Mouse (Mus musculus) thymus, adult 2 months (tissue): ENCODE measurements around the gene Rrp9.

Source experiments
- CTCF ChIP-seq: fragments of 200-500 bp; IDR thresholded peaks from 2 replicates; pipeline ENCODE4 v1.5.1; 2012; ENCODE audit warnings: mild to moderate bottlenecking, control low read depth, low read length, moderate library complexity, borderline replicate concordance; ENCODE audit not compliant: control insufficient read depth, poor library complexity, insufficient read depth; ENCODE audit errors: extremely low read depth
- POLR2A ChIP-seq: fragments of 200-500 bp; IDR thresholded peaks from 2 replicates; pipeline ENCODE4 v1.6.1; 2012; ENCODE audit warnings: mild to moderate bottlenecking, low read length, control low read depth, moderate library complexity; ENCODE audit not compliant: control insufficient read depth, poor library complexity, insufficient read depth; ENCODE audit errors: extremely low read depth

DNA sequence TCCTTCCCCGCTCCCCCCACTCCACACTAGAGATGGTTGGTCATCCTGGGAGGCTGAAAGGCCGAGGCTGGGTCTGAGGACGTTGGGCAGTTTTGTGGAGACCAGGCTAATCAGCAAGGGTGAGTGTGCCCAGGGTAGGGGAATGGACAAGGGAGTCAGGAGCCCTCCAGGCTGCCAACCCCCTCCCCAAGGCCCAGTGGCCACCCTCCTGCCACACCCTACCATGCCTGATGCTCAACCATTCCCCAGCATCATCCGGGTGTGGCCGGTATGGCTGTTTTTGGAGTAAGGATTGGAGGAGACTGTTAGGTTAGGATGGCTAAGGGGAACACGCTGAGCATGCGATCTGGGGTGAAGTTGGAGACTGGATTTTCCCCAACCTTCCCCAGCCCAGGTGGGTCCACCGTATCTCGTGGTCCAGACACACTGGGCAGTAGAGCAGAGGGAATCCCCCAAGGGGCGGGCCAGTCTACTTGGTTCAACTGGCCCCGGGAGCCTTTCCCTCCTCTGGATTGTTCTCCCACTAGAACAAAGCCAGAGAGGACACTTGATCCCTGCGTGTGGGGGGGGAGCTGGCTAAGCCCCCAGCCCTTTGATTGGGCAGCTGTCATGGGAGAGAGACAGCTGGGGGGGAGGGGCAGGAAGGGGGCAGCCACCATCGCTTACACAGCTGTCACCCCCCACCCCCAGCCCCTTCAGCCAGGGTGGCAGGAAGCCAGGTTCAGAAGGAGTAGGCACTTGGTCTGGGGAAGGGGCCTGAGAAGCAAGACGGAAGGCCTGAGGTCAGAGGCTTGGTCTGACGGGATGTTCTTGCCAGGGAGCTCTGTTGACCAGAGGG, 19.2 kb upstream of the Rrp9 start:
- no peak for TF ChIP-seq CTCF
- TF ChIP-seq POLR2A: no peak
